Mouse (Mus musculus) layer of hippocampus, postnatal 25 days (tissue): ENCODE measurements around the gene Ms4a14. TPM values are rescaled to one million over a fixed set of nuclear protein-coding genes. Genes with fewer than 3 reads are reported as not detected.
"Not testable (repeated sequence)": the region's sequence is repeated elsewhere in the genome, so short reads cannot be mapped to it uniquely, and the experiment has no call there.

Experiments used
- DNase-seq, 2 experiments: peaks; one replicate each; pipeline ENCODE4 v3.0.0; 2022; ENCODE audit warnings: mixed read lengths in 2 of 2, low spot score in 1 of 2; ENCODE audit errors: extremely low spot score in 1 of 2
- total RNA-seq, 2 experiments: library from RNA; stranded (reverse); gene quantifications; 2 replicates each; pipeline ENCODE4 v1.2.3; 2021

The Ms4a14 gene
- total RNA-seq, 2 experiments from 2014 or later: not detected

DNA sequence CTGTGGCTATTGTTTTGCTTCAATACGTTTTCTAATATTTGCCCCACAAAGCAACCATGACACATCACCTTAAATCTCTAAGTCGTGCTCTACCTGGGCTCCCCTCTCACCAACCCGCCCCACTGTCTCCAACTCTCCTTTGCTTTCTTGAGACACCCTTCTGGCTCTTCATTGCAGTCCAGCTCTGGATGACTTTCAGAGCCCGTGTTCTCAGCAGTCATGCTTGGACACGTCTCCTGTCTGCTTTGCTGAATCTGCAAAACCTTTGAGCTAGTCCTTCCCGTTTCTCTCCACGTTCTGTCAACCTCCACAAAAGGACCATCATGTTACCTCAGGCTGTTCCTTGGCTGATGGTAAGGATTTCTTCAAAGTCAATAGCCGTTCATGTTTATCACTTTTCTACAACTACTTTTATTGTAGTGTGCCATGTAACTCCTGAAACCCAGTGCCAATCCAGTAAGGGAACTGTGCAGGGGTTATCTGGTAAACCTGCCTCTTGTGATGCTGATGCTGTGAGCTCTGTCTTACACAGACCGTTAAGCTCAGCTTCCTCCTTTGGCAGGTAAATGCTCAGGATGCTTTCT lies 49.6 kb downstream of the Ms4a14 start:
- DNase-seq: no peak

DNA sequence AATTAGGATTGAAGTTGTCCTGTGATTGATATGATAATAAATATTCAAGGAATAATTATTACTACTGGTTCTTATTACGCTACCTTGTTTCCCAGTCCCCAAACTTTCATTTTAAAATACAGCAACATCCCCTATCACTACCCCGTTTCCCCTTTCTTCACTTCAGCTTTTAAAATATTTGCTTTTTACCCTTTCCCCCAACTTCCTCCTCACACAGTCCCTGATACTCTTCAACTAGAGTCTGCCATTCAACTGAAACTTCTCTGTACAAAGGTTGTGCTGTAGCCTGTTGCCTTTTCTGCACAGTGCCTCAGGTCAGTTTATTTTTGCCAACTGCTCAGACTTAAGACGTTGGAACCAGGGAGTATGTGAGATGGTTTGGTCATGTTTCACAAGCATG lies 50.7 kb downstream of the Ms4a14 start:
- no peak for DNase-seq

GRCm38 (mm10) chr19:11262932-11263331 lies 51.3 kb downstream of the Ms4a14 start:
- DNase-seq: not testable (repeated sequence)

GRCm38 (mm10) chr19:11261522-11261921 lies 52.7 kb downstream of the Ms4a14 start:
- no peak for DNase-seq

Other genes starting within 250 kb of the Ms4a14 start
- not detected for gene Ms4a8a, start 233.4 kb downstream of the Ms4a14 start, total RNA-seq
- gene 1700017D01Rik, start 183.6 kb downstream of the Ms4a14 start, total RNA-seq: not detected
- gene 1700025F22Rik, start 149.1 kb downstream of the Ms4a14 start, total RNA-seq: not detected
- gene Ms4a13, start 117.7 kb downstream of the Ms4a14 start, total RNA-seq: not detected
- gene Ms4a12, start 82.0 kb downstream of the Ms4a14 start, total RNA-seq: not detected
- not detected for gene Ms4a1, start 48.2 kb downstream of the Ms4a14 start, total RNA-seq
- not detected for gene Ms4a5, start 30.6 kb downstream of the Ms4a14 start, total RNA-seq
- gene Ms4a7, start 21.7 kb upstream of the Ms4a14 start, total RNA-seq: not detected
- gene Ms4a4a, start 61.1 kb upstream of the Ms4a14 start, total RNA-seq: under 1 TPM; 0.61 to 0.89 TPM
- not detected for gene Ms4a4c, start 90.3 kb upstream of the Ms4a14 start, total RNA-seq
- not detected for gene Ms4a4b, start 129.1 kb upstream of the Ms4a14 start, total RNA-seq
- 1 to 10 TPM in 1 of 2 experiments, under 1 TPM in 1; 0.68 to 1.2 TPM for gene Ms4a6c, start 154.9 kb upstream of the Ms4a14 start, total RNA-seq
- gene Gm8369, start 171.5 kb upstream of the Ms4a14 start, total RNA-seq: under 1 TPM in 1 of 2 experiments, not detected in 1; 0.12 TPM
- gene Ms4a6b, start 202.1 kb upstream of the Ms4a14 start, total RNA-seq: 1 to 10 TPM; 1.6 to 2.7 TPM
- not detected for gene Ms4a4d, start 222.3 kb upstream of the Ms4a14 start, total RNA-seq